Mouse (Mus musculus) stomach, embryonic 14.5 days (tissue): ENCODE measurements at regions not wholly inside any gene's neighbourhood (a gene's known extent, or its start where the extent isn't known, plus 50 kb on each side); places are given as distances from the start of the nearest gene placed in this dataset.

Experiments used
- ATAC-seq: fragments of 200-750 bp; cut with Nextera tagmentation; 2 replicates; pipeline ENCODE4 v1.8.0; 2017; ENCODE audit warnings: low read depth, moderate TSS enrichment; ENCODE audit not compliant: insufficient number of reproducible peaks, insufficient read depth, low FRiP score
- H3K27ac ChIP-seq: fragments of 300-500 bp; sonication (generic); 2 replicates; pipeline ENCODE4 v1.5.1; 2014; ENCODE audit warnings: mild to moderate bottlenecking, low read length, moderate library complexity, mixed read lengths
- H3K27me3 ChIP-seq: fragments of 300-500 bp; sonication (generic); 2 replicates; pipeline ENCODE4 v1.6.1; 2014; ENCODE audit warnings: low read length, control low read depth, mixed read lengths; ENCODE audit not compliant: control insufficient read depth, insufficient read depth
- H3K36me3 ChIP-seq: fragments of 300-500 bp; sonication (generic); 2 replicates; pipeline ENCODE4 v1.6.1; 2014; ENCODE audit warnings: mild to moderate bottlenecking, control low read depth, low read length, moderate library complexity, mixed read lengths; ENCODE audit not compliant: control insufficient read depth, insufficient read depth
- H3K4me1 ChIP-seq: fragments of 300-500 bp; sonication (generic); 2 replicates; pipeline ENCODE4 v1.6.1; 2014; ENCODE audit warnings: low read length, control low read depth, mixed read lengths; ENCODE audit not compliant: control insufficient read depth, insufficient read depth
- H3K4me2 ChIP-seq: fragments of 300-500 bp; sonication (generic); replicated peaks from 2 replicates; pipeline ENCODE4 v1.6.1; 2014; ENCODE audit warnings: low read depth, low read length, control low read depth
- H3K4me3 ChIP-seq: fragments of 300-500 bp; sonication (generic); 2 replicates; pipeline ENCODE4 v1.5.1; 2014; ENCODE audit warnings: low read depth, low read length, control low read depth
- H3K9ac ChIP-seq: fragments of 300-500 bp; sonication (generic); replicated peaks from 2 replicates; pipeline ENCODE4 v1.6.1; 2014; ENCODE audit warnings: low read depth, mild to moderate bottlenecking, control low read depth, low read length, moderate library complexity, mixed read lengths
- H3K9me3 ChIP-seq: fragments of 300-500 bp; sonication (generic); 2 replicates; pipeline ENCODE4 v1.6.1; 2016; ENCODE audit warnings: low read depth, low read length, control low read depth; ENCODE audit not compliant: control insufficient read depth
- WGBS: fragments of 180-500 bp; shearing (Covaris S2); extraction: QIAGEN DNeasy Blood & Tissue Kit; methylation state at CpG from one replicate; pipeline ENCODE4 v1.1.7; 2014; 5-methylcytosine and 5-hydroxymethylcytosine counted together

GRCm38 (mm10) chrX:53976273-53977135 is 179.0 kb upstream of the Xlr start:
- no peaks in the 10 kb centered on the region for H3K4me1 ChIP-seq
- H3K4me3 ChIP-seq: peak overlapping the region; percentile 29
- no peak overlapping the region for H3K27ac ChIP-seq
- no peaks in the 10 kb centered on the region for H3K27me3 ChIP-seq
- no peak overlapping the region for H3K9ac ChIP-seq
- no peaks in the 10 kb centered on the region for H3K36me3 ChIP-seq
- 22% methylated on average over 38 of the region's 42 CpGs for WGBS
- H3K4me2 ChIP-seq: peak overlapping the region; percentile 64
- H3K9me3 ChIP-seq: no peaks in the 10 kb centered on the region
- ATAC-seq: peak; percentile 61

GRCm38 (mm10) chrX:53975545-53976272 is 178.2 kb upstream of the Xlr start:
- Histone ChIP-seq H3K27me3 (no peaks in the 10 kb centered on the region), H3K9ac (no peak overlapping the region), H3K27ac (no peak overlapping the region), H3K4me3 (peak overlapping the region; percentile 29), H3K9me3 (no peaks in the 10 kb centered on the region), H3K4me1 (no peaks in the 10 kb centered on the region), H3K4me2 (peak overlapping the region; percentile 64), H3K36me3 (no peaks in the 10 kb centered on the region)
- WGBS: 19% methylated on average over 28 of the region's 28 CpGs
- peak; percentile 53 for ATAC-seq

DNA sequence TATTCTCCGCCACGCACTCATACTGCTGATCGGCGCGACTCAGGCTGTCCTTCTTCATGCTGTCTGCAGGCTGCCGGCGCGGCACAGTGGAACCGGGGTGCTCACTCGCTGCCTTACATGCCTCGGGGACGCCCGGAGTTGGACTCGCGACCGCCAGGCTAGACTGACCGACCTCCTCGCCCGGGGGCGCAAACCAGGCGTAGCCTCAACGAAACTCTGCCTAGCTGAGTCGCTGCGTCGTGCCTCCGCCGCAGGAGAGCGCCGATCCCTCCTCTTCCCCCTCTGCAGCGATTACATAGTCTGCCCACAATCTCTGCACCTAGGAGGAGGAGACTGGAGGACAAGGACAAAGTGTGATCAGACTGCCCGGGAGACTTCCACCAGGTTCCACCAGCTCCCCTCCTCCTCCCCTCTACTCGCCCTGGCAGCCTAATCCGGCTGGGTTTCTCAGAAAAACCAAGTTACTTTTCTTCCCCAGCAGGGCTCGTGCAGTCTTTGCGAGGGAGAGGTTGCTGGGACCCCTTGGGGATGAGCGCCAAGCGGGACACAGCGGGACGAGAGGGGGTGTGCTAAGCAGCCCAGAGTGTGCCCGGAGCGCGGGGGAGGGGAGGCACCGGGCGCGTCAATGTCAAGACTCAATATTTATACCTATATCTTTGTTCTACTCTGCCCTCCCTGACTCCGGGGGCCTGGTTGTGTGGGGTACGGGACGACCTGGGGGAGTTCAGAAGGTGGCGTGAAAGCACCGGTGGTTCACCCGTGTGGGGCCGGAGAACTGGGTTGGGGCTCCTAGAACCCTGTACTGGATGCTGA is 177.4 kb upstream of the Xlr start:
- H3K36me3 ChIP-seq: no peaks in the 10 kb centered on the region
- peak overlapping the region; percentile 64 for H3K4me2 ChIP-seq
- H3K9me3 ChIP-seq: no peaks in the 10 kb centered on the region
- H3K27ac ChIP-seq: no peak overlapping the region
- WGBS: 18% methylated on average over 51 of the region's 52 CpGs
- 0 out of 2 replicates have a peak, but pooled peaks have one; percentile 28 for ATAC-seq
- no peaks in the 10 kb centered on the region for H3K27me3 ChIP-seq
- no peak overlapping the region for H3K9ac ChIP-seq
- H3K4me1 ChIP-seq: no peaks in the 10 kb centered on the region
- peak overlapping the region; percentile 29 for H3K4me3 ChIP-seq
